Mouse (Mus musculus) forelimb bud, embryonic 11.5 days (tissue): ENCODE results near the gene Gbp7.
A peak's percentile ranks its signal among the peaks of the same experiment; 100 is the strongest.
"Not testable (repeated sequence)": the region's sequence is repeated elsewhere in the genome, so short reads cannot be mapped to it uniquely, and the experiment has no call there.

Source experiments
- DNase-seq: peaks from one replicate; pipeline ENCODE4 v3.0.0-alpha.2; 2012; ENCODE audit warnings: low read depth, low spot score

The Gbp7 gene

DNA sequence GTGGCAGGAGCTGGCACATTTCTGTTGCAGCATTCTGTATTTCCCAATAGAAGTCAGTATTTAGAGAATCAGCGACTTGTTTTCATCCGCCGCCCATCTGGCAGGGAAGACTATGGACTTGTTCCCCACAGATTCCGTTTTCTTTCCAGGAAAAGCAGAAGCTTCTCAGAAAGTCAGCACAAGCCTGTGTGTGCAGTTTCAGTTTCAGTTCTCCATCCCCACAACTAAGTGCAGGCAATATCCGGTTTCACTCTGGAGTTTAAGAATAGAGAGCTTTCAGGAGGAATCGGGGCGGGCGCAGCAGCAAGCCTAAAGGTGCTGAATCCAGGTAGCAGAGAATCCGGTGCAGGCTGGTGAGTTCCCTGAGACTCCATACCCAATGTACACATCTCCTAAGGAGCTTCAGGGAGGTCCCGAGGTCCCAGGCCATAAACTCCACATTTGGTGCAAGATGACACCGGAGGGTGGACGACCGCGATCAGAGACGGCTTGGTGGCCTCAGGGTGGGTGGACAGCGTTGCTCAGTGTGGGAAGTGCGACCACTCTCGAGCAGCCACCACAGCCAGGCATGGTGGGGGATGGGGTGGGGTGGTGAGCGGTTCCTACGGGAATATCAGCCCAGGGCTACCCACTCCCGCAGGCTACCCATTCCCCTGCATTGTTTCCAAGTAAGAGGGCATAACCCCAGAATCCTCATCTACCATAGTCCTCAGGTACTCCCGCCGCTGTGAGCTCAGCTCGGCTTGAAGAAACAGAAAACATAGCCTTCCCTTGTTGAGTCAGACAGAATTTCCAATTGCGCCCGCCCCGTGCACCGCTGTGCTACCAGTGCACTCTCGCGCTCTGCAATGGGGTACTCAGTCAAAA lies at the start of gene Gbp7:
Gbp7 (plus strand) TSS at position 256 of the 867 bp plus-strand sequence.
- peak; percentile 35 for DNase-seq

DNA sequence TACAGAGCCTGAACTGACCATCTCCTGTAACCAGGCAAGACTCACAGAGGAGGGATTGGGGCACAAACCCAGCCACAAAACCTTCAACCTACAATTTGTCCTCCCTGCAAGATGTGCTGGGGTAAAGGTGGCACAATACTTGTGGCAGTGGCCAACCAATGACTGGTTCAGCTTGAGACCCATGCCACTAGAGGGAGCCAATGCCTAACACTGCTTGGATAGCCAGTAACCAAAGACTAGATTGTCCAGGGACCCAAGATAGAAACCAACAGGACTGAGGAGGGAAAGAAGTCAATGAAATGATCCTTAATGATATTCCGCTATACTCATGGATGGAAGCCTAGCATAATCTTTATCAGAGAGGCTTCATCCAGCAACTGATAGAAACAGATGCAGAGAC lies 39.7 kb upstream of the Gbp7 start:
- peak; percentile 70 for DNase-seq

DNA sequence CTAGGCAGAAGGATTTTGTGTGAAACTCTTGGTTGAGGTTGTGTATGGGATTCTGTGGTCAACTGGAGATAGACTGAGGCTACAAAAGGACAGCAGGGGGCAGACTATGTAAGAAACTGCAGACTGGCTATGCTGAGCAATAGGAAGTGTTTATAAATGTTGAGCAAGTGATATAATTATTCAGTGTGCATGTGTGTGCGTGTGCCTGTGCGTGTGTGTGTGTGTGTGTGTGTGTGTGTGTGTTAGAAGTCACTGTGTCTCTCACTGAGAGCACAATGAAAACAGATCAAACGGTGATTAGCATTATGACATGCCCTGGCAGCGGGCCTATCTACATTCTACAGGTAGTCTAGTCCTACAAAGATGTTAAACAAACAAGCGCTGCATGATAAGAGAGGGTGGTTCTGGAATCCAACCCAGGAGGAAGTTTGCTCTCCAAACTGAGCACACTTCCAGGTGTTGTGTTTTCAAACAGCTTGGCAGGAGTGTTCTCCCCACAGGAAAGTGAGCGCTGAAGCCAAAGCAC lies 36.5 kb upstream of the Gbp7 start, which contains the start of gene Gbp5:
Gbp5 (plus strand) TSS at position 443 of the 526 bp plus-strand sequence.
- no peak for DNase-seq

DNA sequence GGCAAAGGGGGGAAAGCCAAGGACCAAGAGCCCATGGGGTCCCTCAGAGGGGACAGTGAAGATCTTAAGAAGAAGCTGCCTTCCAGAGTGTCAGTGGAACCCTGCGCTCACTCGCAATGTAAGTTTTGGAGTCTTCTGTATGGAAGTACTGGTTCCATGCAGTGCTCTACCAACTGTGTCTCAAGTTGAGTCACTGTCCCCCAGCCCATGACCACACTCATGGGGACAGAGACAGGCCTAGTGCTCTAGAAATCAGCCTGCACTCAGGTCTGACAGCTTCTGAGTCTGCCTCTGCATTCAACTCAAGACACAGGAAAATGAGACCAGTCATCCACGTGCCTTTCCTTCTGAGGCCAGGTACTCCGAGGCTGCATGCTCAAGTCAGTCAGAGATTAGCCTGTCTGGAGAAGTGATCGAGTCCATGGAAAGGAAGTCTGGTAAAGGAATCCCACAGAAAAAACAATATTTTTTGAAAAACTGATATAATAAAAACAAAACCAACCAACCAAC lies 34.9 kb upstream of the Gbp7 start:
- no peak for DNase-seq

DNA sequence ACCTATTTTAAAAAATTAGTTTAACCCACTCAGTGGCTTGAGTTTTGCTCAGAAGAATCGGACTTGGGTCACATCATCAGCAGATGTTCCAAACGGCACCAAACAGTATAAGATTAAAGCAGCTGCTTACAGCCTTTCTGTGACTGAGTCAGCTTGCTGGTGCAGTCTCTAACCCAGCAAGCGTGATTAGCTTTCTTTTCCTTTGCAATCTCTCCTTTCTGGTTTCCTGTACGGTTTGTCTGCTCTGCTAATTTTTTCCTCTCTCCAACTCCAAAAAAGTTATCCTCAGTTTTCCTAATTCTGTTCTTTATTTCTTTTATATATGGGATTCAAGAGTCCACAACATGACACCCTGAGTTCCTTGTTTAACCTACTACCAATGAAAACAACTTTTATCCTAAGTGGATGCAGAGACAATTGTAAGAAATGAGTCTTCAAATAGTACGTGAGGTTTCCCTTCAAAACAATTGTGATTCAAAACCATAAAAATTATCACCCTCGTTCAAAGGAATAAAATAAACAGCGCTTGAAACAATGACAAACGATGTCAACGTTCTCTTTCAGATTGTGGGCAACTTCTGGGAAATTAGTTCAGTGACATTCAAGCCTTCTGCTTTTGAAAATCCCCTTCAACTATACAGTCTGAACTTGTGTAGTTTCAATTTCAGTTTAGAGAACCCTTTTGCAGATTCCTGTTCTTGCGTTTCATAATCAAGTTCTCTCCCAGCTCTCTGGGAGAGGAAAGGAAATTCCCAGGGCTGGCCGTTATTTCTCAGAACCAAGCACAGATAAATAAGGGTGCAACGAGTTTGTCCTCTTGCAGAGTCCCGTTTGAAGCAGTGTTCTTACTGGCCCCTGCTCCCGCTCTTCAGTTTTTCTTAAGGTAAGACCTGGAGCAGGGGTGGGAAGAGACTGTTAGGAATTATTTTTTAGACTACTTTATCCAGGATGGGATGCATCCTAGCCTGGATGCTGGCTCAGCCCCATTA lies 33.7 kb upstream of the Gbp7 start:
- no peak for DNase-seq

DNA sequence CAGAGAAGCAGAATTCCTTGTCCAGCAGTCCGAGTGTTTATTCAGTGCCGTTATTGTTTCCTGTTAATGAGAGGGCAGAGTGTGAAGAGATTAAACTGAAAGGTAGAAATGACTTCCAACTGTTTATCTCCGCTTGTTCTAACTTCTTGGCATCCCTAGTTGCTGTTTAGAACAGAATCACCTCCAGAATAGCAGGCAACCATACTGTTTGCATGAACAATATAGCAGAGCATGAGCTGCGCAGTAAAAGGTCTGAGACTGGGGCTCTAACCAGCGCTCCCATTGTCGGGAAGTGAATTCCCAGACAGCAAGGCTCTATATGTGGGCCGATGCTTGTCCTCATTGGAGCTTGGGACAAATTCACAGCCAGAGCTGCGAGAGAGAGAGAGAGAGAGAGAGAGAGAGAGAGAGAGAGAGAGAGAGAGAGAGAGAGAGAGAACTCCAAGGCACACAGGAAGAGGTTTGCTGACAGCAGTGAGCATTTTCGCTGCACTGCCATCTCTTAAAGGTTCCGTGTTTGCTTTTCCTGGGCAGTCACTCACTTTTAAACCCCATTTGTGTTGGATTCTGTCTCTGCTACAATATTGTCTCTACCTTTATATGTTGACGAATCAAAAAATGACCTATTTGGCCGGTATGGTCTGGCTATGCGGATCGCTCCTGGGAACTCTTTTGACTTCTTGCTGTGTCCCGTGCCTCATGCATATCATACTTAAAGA lies 32.9 kb upstream of the Gbp7 start:
- no peak for DNase-seq

DNA sequence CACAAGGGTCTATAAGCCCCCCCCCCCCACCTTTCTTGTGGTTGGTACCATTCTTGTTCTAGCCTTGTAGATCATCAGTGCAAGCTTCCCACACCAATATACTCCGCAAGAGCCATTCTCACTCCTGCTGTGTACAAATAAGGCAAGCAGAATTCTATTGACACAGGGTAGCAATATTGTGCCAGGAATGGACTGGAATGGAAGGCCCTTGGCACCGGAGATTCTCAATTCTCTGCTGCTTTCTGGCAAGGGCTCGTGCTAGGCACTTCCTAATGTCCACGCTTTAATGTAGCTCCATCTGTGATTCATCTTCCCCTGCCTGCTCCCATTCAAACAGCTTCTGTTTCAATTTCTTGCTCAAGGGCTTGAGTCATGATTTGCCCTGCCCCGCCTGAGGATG lies 31.2 kb upstream of the Gbp7 start:
- no peak for DNase-seq

DNA sequence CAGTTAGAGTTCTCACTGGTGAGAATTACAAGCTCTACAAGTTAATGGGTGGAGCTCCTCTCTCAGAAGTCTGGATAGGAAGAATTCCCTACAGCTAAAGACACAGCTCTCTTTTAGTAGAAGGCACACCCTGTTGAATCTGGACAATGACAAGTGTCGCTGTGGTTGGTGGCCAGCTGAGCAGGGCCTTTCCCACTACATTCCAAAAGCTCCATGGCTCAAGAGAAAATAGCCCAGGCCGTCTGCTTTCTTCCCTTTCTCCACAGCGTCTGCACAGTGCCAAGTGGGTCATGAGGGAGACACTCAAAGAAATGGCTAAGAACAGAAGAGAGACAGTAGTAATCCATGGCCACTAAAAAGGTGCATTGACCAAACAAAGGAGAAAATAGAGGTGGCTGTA lies 2.0 kb upstream of the Gbp7 start:
- no peak for DNase-seq

DNA sequence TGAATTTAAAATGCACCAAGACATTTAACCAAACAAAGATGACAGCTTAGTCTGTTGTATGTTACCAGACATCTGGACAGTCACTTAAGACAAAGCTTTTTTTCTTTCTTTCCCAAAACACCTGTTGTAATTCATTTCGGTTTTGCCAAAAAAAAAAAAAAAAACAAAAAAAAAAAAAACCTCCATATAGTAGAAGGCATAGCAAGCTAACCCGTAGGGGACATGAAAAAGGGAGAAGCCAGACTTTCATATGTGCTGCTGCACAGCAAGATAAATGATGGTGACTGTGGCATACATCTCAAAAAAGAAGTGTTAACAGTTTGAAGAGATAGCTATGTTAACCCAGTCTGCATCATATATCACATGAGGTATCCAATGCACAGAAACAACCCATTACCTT lies 545 bp upstream of the Gbp7 start:
- no peak for DNase-seq

DNA sequence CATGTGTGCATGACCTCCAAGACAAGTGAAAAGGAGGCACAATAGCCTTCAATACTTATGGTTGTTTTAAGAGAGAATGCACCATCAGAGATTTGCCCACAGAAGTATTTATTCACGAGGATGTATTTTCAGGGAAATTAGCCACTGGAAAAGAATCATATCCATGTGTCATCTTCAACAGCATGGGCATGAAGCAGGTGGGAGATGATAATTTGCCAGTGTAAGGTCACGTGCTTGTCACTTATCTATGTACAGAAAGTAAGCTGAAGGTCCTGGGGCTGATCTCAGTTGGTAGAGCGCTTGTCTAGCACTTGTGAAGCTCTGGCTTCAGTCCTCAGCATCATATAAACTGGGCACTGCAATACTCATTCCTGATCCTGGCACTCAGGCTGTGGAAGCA lies 1.5 kb downstream of the Gbp7 start:
- DNase-seq, result no peak

DNA sequence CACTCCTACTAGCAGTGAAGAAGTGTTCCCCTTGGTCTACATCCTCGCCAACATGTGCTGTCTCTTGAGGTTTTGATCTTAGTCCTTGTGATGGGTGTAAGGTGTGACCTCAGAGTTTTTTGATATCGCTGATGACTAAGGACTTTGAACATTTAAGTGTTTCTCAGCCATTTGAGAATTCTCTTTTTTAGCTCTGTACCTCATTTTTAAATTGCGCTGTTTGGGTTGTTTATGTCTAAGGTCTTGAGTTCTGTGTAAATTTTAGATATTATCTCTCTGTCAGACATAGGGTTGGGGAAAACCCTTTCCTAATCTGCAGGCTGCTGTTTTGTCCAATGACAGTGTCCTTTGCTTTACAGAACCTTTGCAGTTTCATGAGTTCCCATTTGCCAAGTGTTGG lies 3.0 kb downstream of the Gbp7 start:
- DNase-seq, result no peak

DNA sequence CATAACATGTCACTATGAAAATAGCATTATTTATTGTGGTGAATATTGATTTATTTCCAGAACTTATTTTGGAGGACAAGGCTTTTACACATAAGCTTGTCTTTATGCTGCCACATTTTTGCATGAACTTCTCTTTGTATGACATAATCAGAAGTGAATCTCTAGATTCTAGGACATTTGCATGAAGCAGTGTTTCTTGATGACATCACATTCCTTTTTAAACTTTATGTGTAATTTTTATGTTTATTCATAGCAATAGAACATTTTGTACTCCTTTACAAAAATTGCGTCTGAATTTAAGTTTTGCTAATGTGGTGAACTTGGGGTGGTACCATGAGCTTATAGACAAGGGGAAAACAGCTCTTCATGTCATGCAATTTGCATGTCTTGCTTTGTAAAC lies 5.5 kb downstream of the Gbp7 start:
- no peak for DNase-seq

DNA sequence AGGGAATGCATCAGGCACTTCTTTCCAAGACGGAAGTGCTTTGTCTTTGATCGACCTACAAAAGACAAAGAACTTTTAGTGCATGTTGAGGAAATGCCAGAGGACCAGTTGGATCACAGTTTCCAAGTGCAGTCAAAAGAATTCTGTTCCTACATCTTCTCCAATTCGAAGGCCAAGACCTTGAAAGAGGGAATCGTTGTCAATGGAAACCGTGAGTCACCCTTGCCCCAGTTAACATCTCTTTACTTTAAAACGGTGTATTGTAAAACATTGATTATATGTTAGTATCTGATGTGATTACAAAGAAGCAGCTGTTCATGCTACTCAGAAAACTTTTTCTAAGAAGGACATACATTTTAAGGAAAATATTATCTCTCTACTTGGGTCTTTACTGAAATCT lies 11.2 kb downstream of the Gbp7 start:
- no peak for DNase-seq

DNA sequence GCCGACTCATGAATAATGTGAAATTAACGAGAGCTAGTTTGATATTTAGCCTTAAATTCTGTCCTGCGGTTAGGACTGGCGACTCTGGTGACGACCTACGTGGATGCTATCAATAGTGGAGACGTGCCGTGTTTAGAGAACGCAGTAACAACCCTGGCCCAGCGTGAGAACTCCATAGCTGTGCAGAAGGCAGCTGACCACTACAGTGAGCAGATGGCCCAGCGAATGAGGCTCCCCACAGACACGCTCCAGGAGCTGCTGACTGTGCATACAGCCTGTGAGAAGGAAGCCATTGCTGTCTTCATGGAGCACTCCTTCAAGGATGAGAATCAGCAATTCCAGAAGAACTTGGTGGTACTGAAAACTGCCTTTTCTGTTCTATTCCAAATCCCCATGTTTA lies 12.6 kb downstream of the Gbp7 start:
- DNase-seq, result not testable (repeated sequence)

DNA sequence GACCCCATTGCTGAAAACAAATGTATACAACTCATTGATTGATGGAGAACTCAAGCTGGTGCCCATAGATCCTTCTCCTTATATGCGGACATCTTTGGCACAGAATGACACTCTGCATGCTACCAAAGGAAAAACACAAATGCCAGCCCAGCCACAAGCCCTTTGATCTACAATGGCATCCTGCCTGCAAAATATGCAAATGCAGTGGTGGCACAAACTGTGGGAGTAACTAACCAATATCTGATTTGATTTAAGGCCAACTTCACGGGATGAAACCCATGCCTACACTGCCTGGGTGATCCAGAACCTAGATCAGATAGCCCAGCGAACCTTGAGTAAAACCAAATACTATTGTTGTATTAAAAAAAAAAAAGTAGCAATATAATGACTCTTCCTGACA lies 16.5 kb downstream of the Gbp7 start:
- no peak for DNase-seq

DNA sequence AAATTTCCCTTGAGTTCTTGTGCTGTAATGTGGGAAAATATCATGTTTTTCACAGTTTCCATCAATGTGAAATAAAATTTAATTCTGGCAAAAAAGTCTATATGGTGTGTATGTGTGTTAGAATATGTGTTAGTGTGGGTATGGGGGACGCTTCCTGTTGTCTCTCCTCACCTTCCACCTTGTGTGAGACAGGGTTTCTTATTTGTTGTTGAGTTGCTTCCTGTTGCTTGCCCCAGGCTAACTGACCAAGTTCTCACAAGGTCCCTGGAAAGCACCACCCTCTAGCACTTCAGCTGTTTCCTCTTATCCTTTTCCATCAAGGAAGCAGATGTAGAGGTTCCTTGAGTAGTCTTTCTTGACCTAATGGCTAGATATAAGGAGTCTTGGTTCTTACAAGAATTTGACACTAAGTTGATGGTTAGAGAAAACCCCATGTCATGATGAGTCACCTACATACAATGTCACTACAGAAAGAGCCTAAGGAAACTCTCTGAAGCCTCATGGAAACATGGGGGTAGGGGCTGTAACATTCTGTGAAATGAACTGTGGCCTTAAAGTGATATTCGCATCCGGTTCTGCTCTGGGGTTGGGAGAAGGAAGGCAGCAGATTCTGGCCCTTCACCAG lies 20.0 kb downstream of the Gbp7 start:
- DNase-seq, result no peak

DNA sequence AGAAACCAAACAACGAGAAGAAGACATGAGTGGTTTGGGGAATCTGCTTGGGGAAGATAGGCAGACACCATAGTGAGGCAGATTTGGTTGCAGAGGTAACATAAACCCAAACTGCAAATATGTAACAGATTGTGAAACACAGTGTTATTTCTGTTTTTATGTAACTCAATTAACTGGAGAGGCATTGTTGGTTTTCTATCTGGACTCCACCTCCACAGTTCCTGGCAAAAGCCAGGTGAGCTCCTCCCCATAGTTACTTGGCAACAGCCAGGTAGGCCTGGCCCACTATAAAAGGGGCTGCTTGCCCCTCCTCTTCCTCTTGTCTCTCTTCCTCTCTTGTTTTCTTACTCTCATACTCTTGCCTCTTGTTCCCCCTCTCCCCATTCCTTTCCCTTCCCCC lies 24.5 kb downstream of the Gbp7 start:
- DNase-seq, result no peak

DNA sequence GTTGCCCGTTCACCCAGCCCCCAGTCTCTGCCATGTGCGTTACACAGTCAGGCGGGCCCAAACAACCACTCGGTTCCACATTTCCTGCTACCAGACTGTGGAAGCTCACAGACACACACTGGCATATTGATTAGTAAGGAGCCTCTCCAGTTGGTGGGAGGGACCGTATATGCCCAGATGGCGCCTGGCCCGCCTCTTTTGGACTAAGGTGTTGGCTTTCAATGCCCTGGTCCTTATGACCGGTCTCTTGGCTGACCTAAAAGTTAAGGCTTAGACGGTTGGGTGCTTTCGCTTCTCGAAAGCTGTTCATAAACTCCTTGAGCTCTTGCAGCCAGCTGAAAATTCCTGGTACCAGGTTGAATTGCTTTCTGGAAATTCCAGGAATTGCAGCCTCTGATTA lies 25.5 kb downstream of the Gbp7 start:
- no peak for DNase-seq

DNA sequence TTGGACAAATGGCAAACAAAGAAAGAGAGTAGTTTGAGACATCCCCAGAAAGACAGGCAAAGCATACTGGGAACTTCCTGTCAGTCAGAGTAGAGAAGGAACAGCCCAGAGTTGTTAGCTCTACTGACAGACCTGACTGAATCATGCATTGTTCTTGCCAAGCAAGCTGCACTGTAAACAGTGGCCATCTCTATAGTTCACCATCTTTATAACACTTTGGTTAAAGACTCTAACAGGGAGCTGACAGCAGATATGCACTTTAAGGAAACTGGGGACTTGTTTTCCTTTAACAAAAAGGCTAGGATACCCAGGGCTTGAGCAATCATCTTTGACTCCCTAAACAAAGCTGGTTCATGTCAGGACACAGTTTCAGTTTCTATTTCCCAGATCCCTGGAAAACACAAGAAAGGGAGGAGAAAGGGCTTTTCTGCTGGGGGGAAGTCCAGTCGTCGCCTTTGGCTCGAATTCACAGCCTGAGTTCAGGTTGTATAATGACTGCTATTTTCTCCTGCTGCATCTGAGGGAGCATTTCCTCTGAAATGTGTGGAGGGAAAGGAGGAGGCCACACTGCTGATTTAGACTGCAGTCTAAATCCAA lies 29.6 kb downstream of the Gbp7 start, which contains the start of gene Gbp3:
Gbp3 (plus strand) TSS at position 395 of the 597 bp plus-strand sequence.
- DNase-seq, result no peak

DNA sequence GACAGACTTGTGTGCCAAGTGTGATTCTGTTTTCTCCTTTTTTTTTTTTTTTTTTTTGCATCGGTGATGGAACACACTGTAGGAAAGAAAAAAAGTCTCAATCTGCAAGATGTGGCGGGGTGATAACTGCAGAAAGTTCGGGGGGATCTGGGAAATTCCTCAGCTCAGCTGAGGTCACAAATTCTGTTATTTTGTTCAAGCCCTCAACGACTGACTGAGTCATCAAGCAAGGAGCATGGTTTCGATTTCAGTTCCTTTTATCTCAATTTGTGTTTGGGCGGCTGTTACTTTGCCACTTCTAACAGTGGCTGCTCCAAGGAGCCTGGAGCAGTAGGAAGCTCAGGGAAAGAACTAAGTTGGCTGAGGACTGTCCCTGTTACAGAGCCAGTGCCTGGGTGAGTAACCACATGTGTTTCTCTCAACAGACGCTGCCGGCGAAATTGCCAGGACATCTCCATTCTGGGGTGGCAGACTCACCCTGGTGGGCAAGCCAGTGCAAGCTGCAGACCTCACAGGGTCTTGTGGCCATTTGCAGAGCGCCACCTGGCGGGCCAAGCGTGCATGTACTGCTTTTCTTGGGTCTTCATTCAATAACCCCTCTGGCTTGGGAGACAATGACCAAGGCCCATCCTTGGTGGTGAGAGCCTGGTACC lies 30.3 kb downstream of the Gbp7 start:
- DNase-seq, result peak; percentile 80
